8 mouse cellular contexts compared by ENCODE assay signal in the genomic region with DNA sequence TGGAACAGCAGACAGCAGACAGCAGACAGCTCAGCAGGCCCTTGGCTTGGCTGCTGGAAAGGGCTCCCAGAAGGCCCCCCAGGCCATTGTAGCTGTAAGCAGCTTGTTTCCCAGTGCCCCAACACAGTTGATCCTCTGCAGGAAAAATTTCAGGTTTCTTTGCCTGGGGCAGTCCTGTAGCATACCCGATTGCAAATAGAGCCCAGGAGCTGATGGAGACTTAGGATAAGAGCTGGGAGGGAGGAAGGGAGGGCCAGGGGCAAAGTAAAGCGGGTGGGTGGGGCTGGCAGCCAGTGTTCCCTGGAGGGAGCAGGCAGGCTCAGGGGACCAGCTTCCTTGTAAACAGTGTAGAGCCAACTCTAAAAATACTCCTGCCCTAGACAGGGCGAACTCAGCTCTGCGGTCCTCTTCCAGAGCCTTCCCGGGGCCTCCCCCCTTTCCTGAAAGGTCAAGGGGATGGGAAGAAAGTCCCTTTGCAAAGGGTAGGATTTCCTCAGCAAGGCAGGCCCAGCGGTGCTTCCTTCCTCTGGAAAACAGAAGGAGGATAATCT.
DNase-seq lines count a peak whose midpoint lies in the region; ATAC-seq and TF ChIP-seq lines count a peak whose summit lies in the region.

No protein-coding gene starts in this region.

- H3K4me2 ChIP-seq in embryonic facial prominence, embryonic 15.5 days (replicated peaks): no peak overlapping the region
- H3K4me2 ChIP-seq in heart, embryonic 15.5 days: peak overlapping the region; percentile 29; the same call in 1 of the 2 replicates
- H3K4me2 ChIP-seq in kidney, postnatal 0 days (ENCODE audit: low read length): no peak overlapping the region

- no peaks in the 10 kb centered on the region for H3K9me3 ChIP-seq in embryonic facial prominence, embryonic 15.5 days (replicated peaks)
- H3K9me3 ChIP-seq in heart, embryonic 15.5 days (replicated peaks): no peaks in the 10 kb centered on the region
- H3K9me3 ChIP-seq in kidney, postnatal 0 days (replicated peaks; ENCODE audit: low read length): no peaks in the 10 kb centered on the region

- WGBS in embryonic facial prominence, embryonic 15.5 days: 13% methylated on average over 6 of the region's 6 CpGs
- 9% methylated on average over 6 of the region's 6 CpGs for WGBS in heart, embryonic 15.5 days
- 6% methylated on average over 6 of the region's 6 CpGs for WGBS in kidney, postnatal 0 days

- peak; percentile 85 for ATAC-seq in embryonic facial prominence, embryonic 15.5 days (ENCODE audit: insufficient number of reproducible peaks, low FRiP score, low TSS enrichment, low read depth)
- ATAC-seq in heart, embryonic 15.5 days (replicated peaks; ENCODE audit: insufficient number of reproducible peaks, insufficient read depth, low FRiP score, low read depth): peak; percentile 84
- peak; percentile 67; the same call in 1 of the 2 replicates for ATAC-seq in kidney, postnatal 0 days (replicated peaks; ENCODE audit: low FRiP score, low read depth)

- H3K36me3 ChIP-seq in embryonic facial prominence, embryonic 15.5 days: no peaks in the 10 kb centered on the region
- H3K36me3 ChIP-seq in heart, embryonic 15.5 days: no peaks in the 10 kb centered on the region
- no peaks in the 10 kb centered on the region for H3K36me3 ChIP-seq in kidney, postnatal 0 days (ENCODE audit: insufficient read depth, low read length)

- no peak overlapping the region for H3K4me3 ChIP-seq in embryonic facial prominence, embryonic 15.5 days (replicated peaks)
- H3K4me3 ChIP-seq in heart, embryonic 15.5 days: no peak overlapping the region
- H3K4me3 ChIP-seq in kidney, postnatal 0 days (replicated peaks; ENCODE audit: low read depth, low read length): no peak overlapping the region

- TF ChIP-seq CTCF in kidney, postnatal 0 days (IDR thresholded peaks at IDR 0.05; ENCODE audit: low read depth): no peak

- peak; percentile 82 to 91 for DNase-seq in adrenal gland, adult (ENCODE audit: inconsistent age in 2 of 2, low spot score in 1 of 2)
- peak; percentile 75 for DNase-seq in kidney, postnatal 0 days (ENCODE audit: low spot score)
- peak; percentile 86 for DNase-seq in lung, postnatal 36 days
- no peak for DNase-seq in frontal cortex, postnatal 36 days (ENCODE audit: low spot score in 2 of 2)
- DNase-seq in T-cell, adult 2 months (ENCODE audit: low spot score): no peak
- DNase-seq in thymus, postnatal 0 days (ENCODE audit: low spot score): no peak

- no peaks in the 10 kb centered on the region for H3K27me3 ChIP-seq in embryonic facial prominence, embryonic 15.5 days
- H3K27me3 ChIP-seq in heart, embryonic 15.5 days: no peaks in the 10 kb centered on the region
- no peaks in the 10 kb centered on the region for H3K27me3 ChIP-seq in kidney, postnatal 0 days (ENCODE audit: insufficient read depth, low read length)

- no peak overlapping the region for H3K9ac ChIP-seq in embryonic facial prominence, embryonic 15.5 days
- H3K9ac ChIP-seq in heart, embryonic 15.5 days: peak overlapping the region; percentile 40
- no peak overlapping the region for H3K9ac ChIP-seq in kidney, postnatal 0 days (ENCODE audit: low read depth, low read length)

- peak overlapping the region; percentile 58 for H3K27ac ChIP-seq in embryonic facial prominence, embryonic 15.5 days (replicated peaks)
- H3K27ac ChIP-seq in heart, embryonic 15.5 days: peak overlapping the region; percentile 84
- peak overlapping the region; percentile 71 for H3K27ac ChIP-seq in kidney, postnatal 0 days

- peaks cover 20% of the 10 kb centered on the region for H3K4me1 ChIP-seq in embryonic facial prominence, embryonic 15.5 days
- H3K4me1 ChIP-seq in heart, embryonic 15.5 days (replicated peaks): peaks cover 51% of the 10 kb centered on the region
- H3K4me1 ChIP-seq in kidney, postnatal 0 days (replicated peaks; ENCODE audit: insufficient read depth, low read length): peaks cover 5% of the 10 kb centered on the region; the same call in 1 of the 2 replicates

Comparison
In these comparisons a context has a peak if more than half of its experiments do, and no peak if none do; other contexts are left out.
1. DNase-seq: peak in adrenal gland, adult (2 of 2), kidney, postnatal 0 days (single experiment) and lung, postnatal 36 days (single experiment); none in frontal cortex, postnatal 36 days (0 of 2), T-cell, adult 2 months (single experiment) and thymus, postnatal 0 days (single experiment).
2. Peak in every context shown above with its lines, with median percentiles within 50 percentile points of each other: ATAC-seq and H3K27ac ChIP-seq.